Mouse (Mus musculus) kidney, embryonic 15.5 days (tissue): Measurements from ENCODE around the gene Def6. TPM values are rescaled to one million over a fixed set of nuclear protein-coding genes. Genes with fewer than 3 reads are reported as not detected.

ENCODE experiments used
- ATAC-seq: fragments of 200-750 bp; cut with Nextera tagmentation; replicated peaks from 2 replicates; pipeline ENCODE4 v1.8.0; 2017; ENCODE audit warnings: moderate TSS enrichment; ENCODE audit not compliant: low FRiP score
- H3K27ac ChIP-seq: fragments of 300-500 bp; sonication (generic); 2 replicates; pipeline ENCODE4 v1.5.1; 2015; ENCODE audit warnings: mild to moderate bottlenecking, inconsistent platforms
- H3K27me3 ChIP-seq: fragments of 300-500 bp; sonication (generic); 2 replicates; pipeline ENCODE4 v1.6.1; 2015; ENCODE audit warnings: inconsistent platforms
- H3K36me3 ChIP-seq: fragments of 300-500 bp; sonication (generic); 2 replicates; pipeline ENCODE4 v1.6.1; 2015; ENCODE audit warnings: inconsistent platforms
- H3K4me1 ChIP-seq: fragments of 300-500 bp; sonication (generic); 2 replicates; pipeline ENCODE4 v1.6.1; 2015; ENCODE audit warnings: inconsistent platforms
- H3K4me2 ChIP-seq: fragments of 300-500 bp; sonication (generic); 2 replicates; pipeline ENCODE4 v1.6.1; 2015; ENCODE audit warnings: moderate library complexity, mild to moderate bottlenecking, inconsistent platforms
- H3K4me3 ChIP-seq: fragments of 300-500 bp; sonication (generic); replicated peaks from 2 replicates; pipeline ENCODE4 v1.5.1; 2015; ENCODE audit warnings: mild to moderate bottlenecking, inconsistent platforms
- H3K9ac ChIP-seq: fragments of 300-500 bp; sonication (generic); 2 replicates; pipeline ENCODE4 v1.6.1; 2015; ENCODE audit warnings: mild to moderate bottlenecking, inconsistent platforms
- H3K9me3 ChIP-seq: fragments of 300-500 bp; sonication (generic); replicated peaks from 2 replicates; pipeline ENCODE4 v1.6.1; 2016; ENCODE audit warnings: inconsistent platforms
- WGBS: fragments of 180-500 bp; shearing (Covaris S2); methylation state at CpG from one replicate; pipeline ENCODE4 v1.1.7; 2015; ENCODE audit warnings: mixed read lengths; 5-methylcytosine and 5-hydroxymethylcytosine counted together
- polyA plus RNA-seq: library from polyadenylated mRNA; unstranded; fragments of >200 nt; fragmentation: Nextera tagmentation; extraction: Ambion mirVana; gene quantifications from 2 replicates; pipeline ENCODE4 v1.2.1, GENCODE M21; 2015

Gene Def6
- 6.7 and 7.5 TPM in 2 replicates for polyA plus RNA-seq

DNA sequence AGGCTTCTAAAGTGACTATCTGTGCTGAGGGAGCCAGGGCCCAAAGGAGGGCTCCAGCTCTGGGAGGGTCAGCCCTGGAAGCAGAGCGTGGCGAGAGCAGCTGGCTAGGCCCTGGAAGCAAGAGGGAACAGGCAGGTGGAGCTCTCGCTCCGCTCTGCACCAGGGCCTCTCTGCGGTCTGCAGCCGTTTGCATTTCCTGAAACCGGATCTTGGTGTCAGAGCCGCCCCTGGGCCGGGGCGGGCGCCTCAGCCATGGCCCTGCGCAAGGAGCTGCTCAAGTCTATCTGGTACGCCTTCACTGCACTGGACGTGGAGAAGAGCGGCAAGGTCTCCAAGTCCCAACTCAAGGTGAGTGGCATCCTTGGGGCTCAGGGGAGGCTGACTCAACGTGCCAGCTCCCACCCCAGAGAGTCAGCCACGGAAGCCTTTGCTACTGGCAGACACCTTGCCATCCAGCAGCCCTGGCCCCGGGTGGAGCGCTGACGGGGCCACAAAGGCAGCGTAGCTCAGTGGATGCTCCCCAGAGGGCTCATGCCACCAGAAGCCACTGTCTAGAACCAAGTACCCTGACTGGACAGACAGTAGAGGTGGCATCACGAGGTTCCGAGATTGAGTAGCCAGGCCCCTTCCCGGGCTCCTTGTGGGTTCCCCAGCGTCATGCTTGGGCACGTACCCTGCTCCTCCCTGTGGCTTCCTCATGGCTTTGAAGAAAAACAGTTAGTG is at the start of gene Def6:
Gene Def6 (plus strand): TSS at position 188 of the 723 bp plus-strand sequence.
- no peaks in the 10 kb centered on the region for H3K27me3 ChIP-seq
- H3K4me3 ChIP-seq: peak within 1 kb of the TSS; percentile 30
- H3K9ac ChIP-seq: peak within 1 kb of the TSS; percentile 40
- 15% methylated on average over 26 of the region's 26 CpGs for WGBS
- peak within 1 kb of the TSS; percentile 81 for H3K27ac ChIP-seq
- peaks cover 32% of the 10 kb centered on the region for H3K4me1 ChIP-seq
- peak; percentile 91 for ATAC-seq
- peaks cover 26% of the 10 kb centered on the region for H3K36me3 ChIP-seq
- H3K9me3 ChIP-seq: no peaks in the 10 kb centered on the region
- H3K4me2 ChIP-seq: peak within 1 kb of the TSS; percentile 61

DNA sequence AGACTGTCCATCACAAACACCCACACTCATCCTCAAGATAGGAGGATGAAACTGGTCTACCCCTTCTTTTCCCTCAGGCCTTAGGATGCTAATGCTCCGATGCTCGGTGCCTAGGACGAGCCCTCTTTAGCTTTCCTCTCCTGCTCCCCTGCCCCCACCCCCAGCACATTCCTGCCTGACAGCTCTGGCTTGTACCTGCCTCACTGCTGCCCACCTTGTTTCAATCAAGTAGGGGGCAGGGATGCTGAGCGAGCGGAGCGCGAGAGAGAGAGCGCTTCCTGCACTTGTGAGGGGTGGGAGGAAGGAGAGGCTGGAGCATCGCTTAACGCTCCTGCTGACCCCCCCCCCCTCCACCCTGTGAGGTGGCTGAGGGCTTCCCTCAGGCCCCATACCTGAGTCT is 47.2 kb upstream of the Def6 start:
- WGBS: 39% methylated on average over 10 of the region's 10 CpGs
- no peak overlapping the region for H3K9ac ChIP-seq
- no peak overlapping the region for H3K4me3 ChIP-seq
- H3K36me3 ChIP-seq: peaks cover 55% of the 10 kb centered on the region
- H3K9me3 ChIP-seq: no peaks in the 10 kb centered on the region
- H3K27ac ChIP-seq: no peak overlapping the region
- peaks cover 27% of the 10 kb centered on the region for H3K4me1 ChIP-seq
- 0 out of 2 replicates have a peak, but pooled peaks cover 11% of the 10 kb centered on the region for H3K27me3 ChIP-seq
- no peak overlapping the region for H3K4me2 ChIP-seq
- no peak for ATAC-seq

DNA sequence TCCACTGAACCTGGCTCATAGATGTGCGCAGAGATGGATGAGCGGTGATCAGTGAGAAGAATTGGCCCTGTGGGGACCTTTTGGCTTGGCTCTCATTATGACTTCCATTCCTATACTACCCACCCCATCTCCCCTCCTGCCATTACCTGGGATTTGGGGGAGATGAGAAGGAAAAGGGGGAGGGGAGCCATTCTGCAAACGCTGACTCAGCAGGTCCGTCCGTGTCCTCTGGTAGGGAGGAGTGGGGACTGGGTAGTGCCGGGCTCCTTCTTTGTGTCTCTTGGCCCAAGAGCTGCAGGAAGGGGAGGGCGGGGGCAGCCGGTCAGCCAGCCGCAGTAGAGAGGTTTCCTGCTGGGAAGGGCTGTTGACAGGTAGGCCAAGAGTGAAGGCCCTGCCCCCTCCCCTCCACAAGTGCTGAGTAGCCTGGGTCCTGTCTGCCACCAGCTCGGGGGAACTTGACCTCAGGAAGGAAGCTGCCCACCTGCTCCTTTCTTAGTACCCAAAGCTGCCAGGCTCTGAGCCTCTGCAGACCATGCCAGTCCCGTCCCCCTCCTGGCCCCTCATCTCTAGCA is 46.2 kb upstream of the Def6 start:
- no peak overlapping the region for H3K27ac ChIP-seq
- no peak for ATAC-seq
- H3K9me3 ChIP-seq: no peaks in the 10 kb centered on the region
- WGBS: 33% methylated on average over 11 of the region's 11 CpGs
- H3K36me3 ChIP-seq: peaks cover 55% of the 10 kb centered on the region
- no peak overlapping the region for H3K4me2 ChIP-seq
- peaks cover 27% of the 10 kb centered on the region for H3K4me1 ChIP-seq
- 0 out of 2 replicates have a peak, but pooled peaks cover 11% of the 10 kb centered on the region for H3K27me3 ChIP-seq
- no peak overlapping the region for H3K9ac ChIP-seq
- no peak overlapping the region for H3K4me3 ChIP-seq

GRCm38 (mm10) chr17:28163666-28164065 is 43.9 kb upstream of the Def6 start:
- Histone ChIP-seq H3K27ac (no peak overlapping the region), H3K36me3 (peaks cover 68% of the 10 kb centered on the region), H3K9me3 (no peaks in the 10 kb centered on the region; the same call in 1 of the 2 replicates), H3K4me2 (no peak overlapping the region), H3K9ac (no peak overlapping the region), H3K4me3 (no peak overlapping the region), H3K27me3 (0 out of 2 replicates have a peak, but pooled peaks cover 11% of the 10 kb centered on the region), H3K4me1 (peaks cover 19% of the 10 kb centered on the region)
- WGBS: 9% methylated on average over 6 of the region's 6 CpGs
- peak; percentile 8; the same call in 1 of the 2 replicates for ATAC-seq

DNA sequence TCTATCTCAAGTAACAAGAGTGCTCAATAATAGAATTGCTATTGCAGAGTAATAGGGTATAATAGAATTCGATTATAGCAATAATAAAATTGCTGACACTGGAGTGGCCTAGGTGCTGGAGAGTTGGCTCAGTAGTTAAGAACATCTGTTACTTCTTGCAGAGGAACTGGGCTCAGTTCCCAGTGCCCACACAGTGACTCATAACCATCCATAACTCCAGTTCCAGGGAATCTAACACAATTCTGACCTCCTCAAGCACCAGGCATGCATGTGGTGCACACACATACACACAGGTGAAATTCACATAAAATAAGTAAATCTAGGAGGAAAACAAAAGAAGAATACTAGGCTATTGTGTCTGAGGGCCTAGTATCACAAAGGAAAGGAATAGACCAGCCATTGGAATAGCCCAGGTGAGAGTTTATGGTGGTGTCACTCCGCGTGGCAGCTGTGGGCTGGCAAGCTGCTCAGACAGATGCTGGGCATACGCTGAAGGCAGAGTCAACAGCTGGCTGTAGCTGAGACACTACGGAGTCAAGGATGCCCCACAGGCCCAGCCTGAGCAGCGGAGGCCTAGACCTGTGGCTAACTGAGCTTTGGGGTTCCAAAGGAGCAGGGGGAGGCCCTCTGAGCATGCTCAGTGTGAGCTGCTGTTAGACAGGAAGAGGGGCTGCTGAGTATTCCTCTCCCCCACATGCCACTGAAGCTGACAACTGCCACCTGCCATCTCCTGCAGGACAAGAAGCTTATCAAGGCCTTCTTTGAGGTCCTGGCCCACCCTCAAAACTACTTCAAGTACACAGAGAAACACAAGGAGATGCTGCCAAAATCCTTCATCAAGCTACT is 36.9 kb upstream of the Def6 start:
- WGBS: 74% methylated on average over 6 of the region's 6 CpGs
- H3K9me3 ChIP-seq: no peaks in the 10 kb centered on the region; the same call in 1 of the 2 replicates
- H3K36me3 ChIP-seq: peaks cover 57% of the 10 kb centered on the region
- H3K9ac ChIP-seq: no peak overlapping the region
- no peak overlapping the region for H3K4me3 ChIP-seq
- H3K4me1 ChIP-seq: peaks cover 44% of the 10 kb centered on the region
- no peak for ATAC-seq
- H3K4me2 ChIP-seq: no peak overlapping the region
- H3K27me3 ChIP-seq: no peaks in the 10 kb centered on the region
- H3K27ac ChIP-seq: peak overlapping the region; percentile 81; the same call in 1 of the 2 replicates

GRCm38 (mm10) chr17:28172690-28173089 is 34.9 kb upstream of the Def6 start:
- Histone ChIP-seq H3K4me1 (peaks cover 57% of the 10 kb centered on the region), H3K27me3 (no peaks in the 10 kb centered on the region), H3K27ac (peak overlapping the region; percentile 81), H3K9ac (no peak overlapping the region), H3K4me3 (no peak overlapping the region), H3K4me2 (peak overlapping the region; percentile 13; the same call in 1 of the 2 replicates), H3K9me3 (no peaks in the 10 kb centered on the region), H3K36me3 (peaks cover 37% of the 10 kb centered on the region)
- ATAC-seq: no peak
- 30% methylated on average over 9 of the region's 9 CpGs for WGBS

DNA sequence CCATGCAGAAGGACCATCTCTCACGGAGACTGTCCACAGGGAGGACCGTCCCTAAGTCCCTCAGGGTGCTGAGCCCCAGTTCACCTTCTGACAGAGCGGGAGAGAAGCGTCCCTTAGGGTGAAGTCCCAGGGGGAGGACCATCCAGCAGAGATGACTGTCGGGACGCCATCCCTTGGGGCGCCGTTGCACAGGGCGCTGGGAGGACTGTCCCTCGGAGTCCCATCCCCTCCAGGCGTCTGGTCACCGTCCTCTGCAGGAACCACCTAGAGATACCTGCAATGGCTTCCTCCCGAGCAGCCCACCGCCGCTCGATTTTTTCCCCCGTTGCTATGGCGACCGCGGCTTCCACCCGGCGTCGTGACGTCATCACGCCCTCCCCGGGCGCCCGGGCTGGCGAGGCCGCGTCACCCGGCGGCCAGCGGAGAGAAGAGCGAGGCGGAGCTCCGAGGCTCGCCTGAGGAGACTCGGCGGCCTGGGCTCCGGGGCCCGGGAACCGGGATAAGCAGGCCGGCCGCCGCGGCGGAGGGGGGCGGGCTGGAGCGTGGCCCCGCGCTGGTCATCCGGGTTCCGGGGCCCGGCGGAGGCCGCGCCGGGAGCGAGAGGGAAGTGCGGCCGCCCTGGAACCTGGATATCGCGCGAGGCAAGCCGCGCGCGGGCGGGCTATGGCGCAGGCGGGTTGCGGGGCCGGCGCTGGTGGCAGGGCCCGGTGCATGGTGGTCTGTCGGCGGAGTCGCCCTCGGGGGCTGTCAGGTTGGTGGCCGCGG is 30.6 kb upstream of the Def6 start, which contains the start of gene Zfp523:
Gene Zfp523 (plus strand): TSS at position 355 of the 765 bp plus-strand sequence.
- peak; percentile 82 for ATAC-seq
- no peaks in the 10 kb centered on the region for H3K9me3 ChIP-seq
- peak within 1 kb of the TSS; percentile 94 for H3K27ac ChIP-seq
- H3K36me3 ChIP-seq: peaks cover 15% of the 10 kb centered on the region; the same call in 1 of the 2 replicates
- WGBS: under 1% methylated on average over 61 of the region's 82 CpGs
- peak within 1 kb of the TSS; percentile 92 for H3K4me3 ChIP-seq
- H3K9ac ChIP-seq: peak within 1 kb of the TSS; percentile 94
- no peaks in the 10 kb centered on the region for H3K27me3 ChIP-seq
- H3K4me2 ChIP-seq: peak within 1 kb of the TSS; percentile 96
- peaks cover 75% of the 10 kb centered on the region for H3K4me1 ChIP-seq

- peak overlapping the region; percentile 94 for H3K9ac ChIP-seq
- H3K4me2 ChIP-seq: peak overlapping the region; percentile 96
- peak overlapping the region; percentile 94 for H3K27ac ChIP-seq
- peak overlapping the region; percentile 92 for H3K4me3 ChIP-seq
- H3K36me3 ChIP-seq: peaks cover 13% of the 10 kb centered on the region; the same call in 1 of the 2 replicates
- H3K27me3 ChIP-seq: no peaks in the 10 kb centered on the region
- H3K9me3 ChIP-seq: no peaks in the 10 kb centered on the region
- WGBS: 5% methylated on average over 18 of the region's 22 CpGs
- H3K4me1 ChIP-seq: peaks cover 73% of the 10 kb centered on the region
- peak; percentile 79 for ATAC-seq
Observed at GRCm38 (mm10) chr17:28177540-28178046, 30.0 kb upstream of the Def6 start.

GRCm38 (mm10) chr17:28180331-28180730 is 27.2 kb upstream of the Def6 start:
- 0 out of 2 replicates have a peak overlapping the region, but pooled peaks have one; percentile 14 for H3K9ac ChIP-seq
- peaks cover 51% of the 10 kb centered on the region for H3K4me1 ChIP-seq
- no peak for ATAC-seq
- 49% methylated on average over 4 of the region's 4 CpGs for WGBS
- no peak overlapping the region for H3K27ac ChIP-seq
- no peaks in the 10 kb centered on the region for H3K9me3 ChIP-seq
- no peak overlapping the region for H3K4me3 ChIP-seq
- H3K4me2 ChIP-seq: no peak overlapping the region
- no peaks in the 10 kb centered on the region for H3K27me3 ChIP-seq
- H3K36me3 ChIP-seq: peaks cover 13% of the 10 kb centered on the region

DNA sequence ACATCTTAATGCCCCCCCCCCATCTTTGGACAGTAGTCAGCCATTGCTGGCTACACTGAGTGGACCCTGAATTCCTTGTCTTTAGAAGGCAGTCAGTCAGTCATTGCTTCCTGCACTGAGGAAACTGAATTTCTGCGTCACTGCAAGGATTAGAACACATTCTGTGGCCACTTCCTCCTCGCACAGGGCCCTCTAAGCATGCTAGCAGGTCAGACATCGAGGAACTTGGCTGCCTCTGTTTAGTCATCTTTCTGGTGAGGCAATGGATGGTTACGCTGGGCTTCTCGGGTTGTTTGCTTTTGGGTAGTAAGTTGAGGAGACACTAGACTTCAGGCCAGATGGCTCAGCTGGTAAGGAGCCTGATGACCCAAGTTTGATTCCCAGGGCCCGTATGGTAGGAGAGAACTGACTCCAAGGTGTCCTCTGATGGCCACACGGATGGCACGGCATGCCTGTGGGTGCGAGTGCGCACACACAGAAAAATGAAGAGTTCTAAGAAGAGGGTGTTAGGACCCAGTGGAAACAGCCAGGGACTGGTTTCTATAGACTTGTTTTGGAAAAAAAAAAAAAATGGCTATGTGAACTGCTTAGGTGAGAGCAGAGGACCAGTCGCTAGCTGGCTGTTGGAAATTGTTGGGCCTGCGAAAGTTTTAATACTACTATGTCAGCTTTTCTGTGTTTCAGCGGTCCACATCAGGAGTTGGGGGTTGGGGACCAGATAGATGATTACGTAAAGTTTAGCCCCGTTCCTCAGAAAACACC is 26.6 kb upstream of the Def6 start:
- ATAC-seq: no peak
- Histone ChIP-seq H3K27ac (no peak overlapping the region), H3K4me2 (no peak overlapping the region), H3K27me3 (no peaks in the 10 kb centered on the region), H3K9ac (no peak overlapping the region), H3K4me3 (no peak overlapping the region), H3K36me3 (peaks cover 19% of the 10 kb centered on the region), H3K9me3 (no peaks in the 10 kb centered on the region), H3K4me1 (peaks cover 47% of the 10 kb centered on the region)
- WGBS: 82% methylated on average over 15 of the region's 15 CpGs
